Mouse (Mus musculus) thymus, postnatal 0 days (tissue): ENCODE results near the gene Tlx3. TPM values are rescaled to one million over a fixed set of nuclear protein-coding genes. Genes with fewer than 3 reads are reported as not detected.

Experiments used
- DNase-seq: peaks from one replicate; pipeline ENCODE4 v3.0.0-alpha.2; 2015; ENCODE audit warnings: low spot score
- polyA plus RNA-seq: library from polyadenylated mRNA; unstranded; fragments of >200 nt; fragmentation: Nextera tagmentation; extraction: Ambion mirVana; gene quantifications from 2 replicates; pipeline ENCODE4 v1.2.1, GENCODE M21; 2015

Gene Tlx3
- polyA plus RNA-seq, 1 experiment from 2014 or later: not detected

- DNase-seq: no peak
Observed at GRCm38 (mm10) chr11:33197673-33198072, 5.7 kb downstream of the Tlx3 start.

DNA sequence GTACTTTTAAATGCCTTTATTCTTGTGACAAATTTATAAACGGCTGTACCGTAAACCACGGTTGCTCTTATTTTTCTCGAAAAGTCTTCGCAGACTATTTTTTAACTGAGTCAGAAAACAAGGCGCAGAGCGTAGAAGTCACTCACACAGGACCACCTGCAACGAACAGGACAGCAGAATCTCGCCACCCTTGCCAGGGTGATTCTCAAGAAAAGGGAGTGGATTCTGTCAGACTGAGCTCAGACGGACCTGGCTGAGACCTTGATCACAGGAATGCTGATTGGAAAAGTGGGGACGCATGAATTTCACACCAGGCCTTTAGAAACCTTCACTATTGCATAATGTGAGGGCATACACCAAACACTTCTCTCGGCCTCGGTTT lies 6.3 kb downstream of the Tlx3 start:
- no peak for DNase-seq

GRCm38 (mm10) chr11:33196447-33197132 lies 6.8 kb downstream of the Tlx3 start:
- no peak for DNase-seq

GRCm38 (mm10) chr11:33195531-33196446 lies 7.6 kb downstream of the Tlx3 start:
- no peak for DNase-seq

- no peak for DNase-seq
Observed at GRCm38 (mm10) chr11:33195061-33195460, 8.3 kb downstream of the Tlx3 start.

GRCm38 (mm10) chr11:33193695-33194094 lies 9.7 kb downstream of the Tlx3 start:
- no peak for DNase-seq

DNA sequence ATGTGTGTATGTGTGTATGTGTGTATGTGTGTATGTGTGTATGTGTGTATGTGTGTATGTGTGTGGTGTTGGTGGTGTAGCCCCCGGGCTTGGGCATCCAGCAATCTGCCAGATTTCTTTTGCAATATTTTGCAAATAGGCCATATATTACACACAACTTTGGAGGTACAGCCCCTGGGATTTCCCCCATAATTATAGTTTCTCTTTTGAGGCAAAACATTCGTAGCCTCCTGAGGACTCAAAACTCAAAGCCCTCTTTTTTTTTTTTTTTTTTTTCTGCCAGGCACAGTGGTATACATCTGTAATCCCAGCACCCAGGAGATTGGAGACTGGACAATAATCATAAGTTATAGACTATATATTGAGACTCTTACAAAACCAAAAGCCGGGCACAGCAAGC lies 21.6 kb downstream of the Tlx3 start:
- no peak for DNase-seq

- DNase-seq: no peak
Observed at GRCm38 (mm10) chr11:33180701-33181116, 22.7 kb downstream of the Tlx3 start.

DNA sequence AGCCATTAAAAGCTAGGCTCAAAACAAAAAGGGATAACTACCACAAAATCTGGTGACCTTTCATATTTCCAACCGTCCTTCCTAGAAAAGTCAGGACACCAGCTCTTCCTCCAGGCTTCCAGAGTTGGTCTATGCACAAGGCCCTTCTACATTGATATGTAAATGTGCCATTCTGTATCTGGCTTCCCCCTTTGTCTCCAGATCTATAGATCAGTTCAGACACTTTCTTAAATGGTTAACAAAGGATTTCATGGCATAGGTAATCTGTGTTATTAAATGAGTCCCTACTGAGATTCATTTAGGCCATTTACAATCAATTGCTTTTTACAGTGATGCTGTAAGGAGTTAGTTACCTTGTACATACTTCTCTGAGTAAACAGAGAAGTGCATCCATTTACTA lies 23.6 kb downstream of the Tlx3 start:
- no peak for DNase-seq

DNA sequence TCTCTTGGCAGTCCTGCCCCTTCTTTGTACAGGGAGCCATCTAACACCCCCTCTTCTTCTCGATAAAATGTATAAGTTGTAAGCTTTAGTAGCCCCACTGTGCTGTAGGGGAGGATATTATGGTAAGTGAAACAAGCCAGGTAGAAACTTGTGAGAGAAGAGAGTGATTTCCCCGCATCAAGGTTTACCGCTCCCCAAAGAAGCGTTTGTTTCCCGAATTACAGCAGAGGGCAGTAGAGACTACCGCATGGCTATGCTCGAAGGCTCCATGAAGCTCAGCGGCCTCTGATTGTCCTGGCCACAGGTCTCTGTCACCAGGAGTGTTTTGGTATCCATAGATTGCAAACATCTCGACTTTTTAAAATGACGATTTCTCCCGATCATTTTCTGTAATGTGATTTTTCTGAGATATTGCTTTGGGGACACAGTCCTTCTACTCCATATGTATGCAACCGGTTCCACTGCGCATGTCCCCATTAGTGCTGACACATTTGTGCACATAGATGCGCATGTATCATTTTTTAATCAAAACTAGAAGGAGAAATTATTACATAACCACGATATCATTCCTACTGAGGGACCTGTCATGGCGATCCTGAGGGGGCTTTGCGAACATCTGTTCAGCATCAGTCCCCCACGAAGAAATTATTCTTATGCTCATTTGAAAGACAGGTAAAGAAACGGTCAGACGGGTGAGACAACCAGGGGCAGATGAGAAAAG lies 26.7 kb downstream of the Tlx3 start:
- peak; percentile 41 for DNase-seq

- no peak for DNase-seq
Observed at GRCm38 (mm10) chr11:33175768-33176167, 27.6 kb downstream of the Tlx3 start.

GRCm38 (mm10) chr11:33170489-33170888 lies 32.9 kb downstream of the Tlx3 start:
- peak; percentile 59 for DNase-seq

GRCm38 (mm10) chr11:33162998-33163506 lies 40.3 kb downstream of the Tlx3 start, which contains the start of gene Npm1:
TSS of gene Npm1 (minus strand) at chr11:33163206.
- peak; percentile 100 for DNase-seq

GRCm38 (mm10) chr11:33162211-33162997 lies 41.0 kb downstream of the Tlx3 start:
- DNase-seq: peak; percentile 74

GRCm38 (mm10) chr11:33159741-33160140 lies 43.6 kb downstream of the Tlx3 start:
- DNase-seq: no peak

DNA sequence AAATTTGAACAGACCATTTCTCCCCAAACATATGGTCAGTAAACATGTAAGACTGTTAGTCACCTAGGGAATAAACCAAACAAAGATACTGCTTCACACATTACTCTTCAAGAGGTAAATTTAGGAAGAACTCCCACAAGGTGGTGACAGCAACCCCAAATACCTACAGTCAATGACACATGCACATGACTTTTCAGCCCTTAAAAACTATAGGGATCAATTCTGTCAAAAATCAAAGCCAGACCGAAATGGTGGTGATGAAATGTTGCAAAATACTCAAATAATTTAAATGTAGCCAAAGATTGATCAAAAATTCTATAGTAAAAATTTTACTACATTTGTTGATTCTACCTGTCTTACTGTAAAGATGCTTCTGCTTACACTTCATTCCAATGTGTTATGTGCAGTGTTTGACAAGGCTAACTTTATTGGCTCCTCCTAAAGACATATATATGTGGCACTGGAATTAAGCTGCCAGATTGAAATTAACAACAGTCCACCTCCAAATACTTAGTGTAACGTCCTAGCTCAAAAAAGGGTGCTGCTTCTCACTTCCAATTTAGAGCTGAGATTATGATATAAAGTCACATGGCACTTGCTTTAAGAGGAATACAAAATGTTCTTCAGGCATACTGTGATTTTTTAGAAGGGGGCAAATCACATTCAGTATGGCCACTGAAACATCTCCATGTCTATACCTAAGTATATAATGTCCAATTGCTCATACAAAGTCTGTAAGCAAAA lies 45.8 kb downstream of the Tlx3 start:
- no peak for DNase-seq

- no peak for DNase-seq
Observed at GRCm38 (mm10) chr11:33156436-33157015, 46.9 kb downstream of the Tlx3 start.

DNA sequence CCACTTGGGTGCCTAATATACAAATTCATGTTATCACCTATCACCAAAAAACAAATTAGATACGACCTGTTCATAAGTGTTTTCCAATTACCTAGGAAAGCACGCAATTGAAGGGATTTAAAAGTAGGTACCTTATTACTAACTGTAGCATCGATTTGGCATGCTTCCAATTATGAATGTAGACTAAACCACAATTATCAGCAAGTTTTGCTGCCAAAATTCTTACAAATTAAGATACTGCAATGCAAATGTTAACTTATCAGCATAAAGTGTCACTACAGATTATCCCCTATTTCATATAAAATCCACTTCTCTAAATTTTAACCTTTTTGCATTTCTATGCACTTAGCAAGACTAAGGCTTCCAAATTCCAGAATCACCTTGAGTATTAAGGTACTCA lies 48.9 kb downstream of the Tlx3 start:
- DNase-seq: no peak

- DNase-seq: no peak
Observed at GRCm38 (mm10) chr11:33152997-33153396, 50.4 kb downstream of the Tlx3 start.

- no peak for DNase-seq
Observed at GRCm38 (mm10) chr11:33151780-33152145, 51.6 kb downstream of the Tlx3 start.
